Mouse (Mus musculus): ENCODE measurements around the gene Gm4303. TPM values are rescaled to one million over a fixed set of nuclear protein-coding genes. Genes with fewer than 3 reads are reported as not detected.
"Not testable (repeated sequence)": the region's sequence is repeated elsewhere in the genome, so short reads cannot be mapped to it uniquely, and the experiment has no call there.

Gm4303 gene
- polyA plus RNA-seq (2015; fragmentation: Nextera tagmentation; extraction: Ambion mirVana): not detected in 2 replicates

- H3K4me2 ChIP-seq; H3K36me3 ChIP-seq; H3K27me3 ChIP-seq; H3K4me3 ChIP-seq; H3K4me1 ChIP-seq; H3K27ac ChIP-seq; H3K9me3 ChIP-seq; H3K9ac ChIP-seq; ATAC-seq (ENCODE audit: insufficient number of reproducible peaks, low FRiP score, low TSS enrichment, low read depth): not testable (repeated sequence)
- WGBS: no CpG with 5 or more reads among the region's 3 CpGs
These were observed at the start of gene Gm4303 for GRCm38 (mm10) chr10:100345672-100346071. Gene Gm4303 (plus strand): TSS chr10:100345972.

GRCm38 (mm10) chr10:100296105-100296504 lies 49.7 kb upstream of the Gm4303 start:
- Histone ChIP-seq H3K4me2 (no peak overlapping the region), H3K36me3 (no peaks in the 10 kb centered on the region), H3K9ac (no peak overlapping the region), H3K27ac (no peak overlapping the region), H3K4me3 (no peak overlapping the region), H3K9me3 (no peaks in the 10 kb centered on the region), H3K4me1 (no peaks in the 10 kb centered on the region), H3K27me3 (no peaks in the 10 kb centered on the region)
- ATAC-seq (ENCODE audit: insufficient number of reproducible peaks, low FRiP score, low TSS enrichment, low read depth): no peak
- WGBS: 74% methylated on average over 2 of the region's 2 CpGs

GRCm38 (mm10) chr10:100300106-100300505 lies 45.7 kb upstream of the Gm4303 start:
- not testable (repeated sequence) for H3K9ac ChIP-seq; H3K27ac ChIP-seq; H3K4me2 ChIP-seq; H3K9me3 ChIP-seq; ATAC-seq (ENCODE audit: insufficient number of reproducible peaks, low FRiP score, low TSS enrichment, low read depth); H3K4me1 ChIP-seq; H3K36me3 ChIP-seq; H3K4me3 ChIP-seq; H3K27me3 ChIP-seq

- WGBS: no CpG with 5 or more reads among the region's 2 CpGs
These were observed 10.4 kb upstream of the Gm4303 start, which contains the start of gene Gm4301 for GRCm38 (mm10) chr10:100335376-100335775. Gene Gm4301 (plus strand): TSS chr10:100335676.

DNA sequence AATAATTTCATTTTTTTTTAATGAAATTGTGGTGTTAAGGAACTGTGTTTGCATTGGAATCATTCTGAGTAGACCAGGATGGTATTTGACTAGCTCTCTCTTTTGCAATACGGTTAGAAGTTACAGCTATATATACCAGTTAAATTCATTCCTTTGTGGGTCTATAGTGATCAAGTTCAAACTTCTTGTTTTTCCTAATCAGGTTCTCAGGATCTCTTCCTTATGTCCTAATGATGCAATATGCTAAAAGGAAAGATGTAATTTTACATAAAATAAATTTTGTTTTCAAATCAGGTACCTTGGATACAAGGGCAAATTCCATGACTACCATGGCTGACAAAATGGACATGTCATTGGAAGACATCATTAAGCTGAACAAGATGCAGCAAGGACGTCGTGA lies 5.2 kb upstream of the Gm4303 start, which contains the start of gene Gm4302:
Gm4302 (plus strand) TSS at position 301 of the 400 bp plus-strand sequence.
- H3K4me2 ChIP-seq; H3K36me3 ChIP-seq; H3K27me3 ChIP-seq; H3K4me1 ChIP-seq; H3K27ac ChIP-seq; H3K9me3 ChIP-seq; H3K9ac ChIP-seq; H3K4me3 ChIP-seq; ATAC-seq (ENCODE audit: insufficient number of reproducible peaks, low FRiP score, low TSS enrichment, low read depth): not testable (repeated sequence)
- no CpG with 5 or more reads among the region's 3 CpGs for WGBS

More at GRCm38 (mm10) chr10:100335376-100335775, 10.4 kb upstream of the Gm4303 start, which contains the start of gene Gm4301:
- ATAC-seq (ENCODE audit: insufficient number of reproducible peaks, low FRiP score, low TSS enrichment, low read depth); H3K9ac ChIP-seq; H3K9me3 ChIP-seq; H3K27ac ChIP-seq; H3K4me2 ChIP-seq; H3K36me3 ChIP-seq; H3K4me3 ChIP-seq; H3K4me1 ChIP-seq; H3K27me3 ChIP-seq: not testable (repeated sequence)

GRCm38 (mm10) chr10:100350793-100351192 lies 5.0 kb downstream of the Gm4303 start, which contains the start of gene Gm4305:
Gene Gm4305 (plus strand): TSS chr10:100351093.
- not testable (repeated sequence) for ATAC-seq (ENCODE audit: insufficient number of reproducible peaks, low FRiP score, low TSS enrichment, low read depth); H3K4me2 ChIP-seq; H3K4me1 ChIP-seq; H3K4me3 ChIP-seq; H3K9ac ChIP-seq; H3K9me3 ChIP-seq; H3K36me3 ChIP-seq; H3K27ac ChIP-seq; H3K27me3 ChIP-seq
- no CpG with 5 or more reads among the region's 3 CpGs for WGBS

- 75% methylated on average over 2 of the region's 2 CpGs for WGBS
These were observed 11.1 kb downstream of the Gm4303 start for GRCm38 (mm10) chr10:100356841-100357240.

DNA sequence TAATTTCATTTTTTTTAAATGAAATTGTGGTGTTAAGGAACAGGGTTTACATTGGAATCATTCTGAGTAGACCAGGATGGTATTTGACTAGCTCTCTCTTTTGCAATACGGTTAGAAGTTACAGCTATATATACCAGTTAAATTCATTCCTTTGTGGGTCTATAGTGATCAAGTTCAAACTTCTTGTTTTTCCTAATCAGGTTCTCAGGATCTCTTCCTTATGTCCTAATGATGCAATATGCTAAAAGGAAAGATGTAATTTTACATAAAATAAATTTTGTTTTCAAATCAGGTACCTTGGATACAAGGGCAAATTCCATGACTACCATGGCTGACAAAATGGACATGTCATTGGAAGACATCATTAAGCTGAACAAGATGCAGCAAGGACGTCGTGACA lies 15.3 kb downstream of the Gm4303 start, which contains the start of gene Gm4307:
Gm4307 (plus strand) TSS at position 301 of the 400 bp plus-strand sequence.
- not testable (repeated sequence) for H3K27ac ChIP-seq; ATAC-seq (ENCODE audit: insufficient number of reproducible peaks, low FRiP score, low TSS enrichment, low read depth); H3K4me2 ChIP-seq; H3K4me1 ChIP-seq; H3K4me3 ChIP-seq; H3K27me3 ChIP-seq; H3K9me3 ChIP-seq; H3K9ac ChIP-seq; H3K36me3 ChIP-seq
- WGBS: no CpG with 5 or more reads among the region's 3 CpGs

More at GRCm38 (mm10) chr10:100356841-100357240, 11.1 kb downstream of the Gm4303 start:
- H3K27ac ChIP-seq; H3K4me3 ChIP-seq; H3K9me3 ChIP-seq; H3K4me1 ChIP-seq; H3K27me3 ChIP-seq; H3K4me2 ChIP-seq; ATAC-seq (ENCODE audit: insufficient number of reproducible peaks, low FRiP score, low TSS enrichment, low read depth); H3K36me3 ChIP-seq; H3K9ac ChIP-seq: not testable (repeated sequence)

DNA sequence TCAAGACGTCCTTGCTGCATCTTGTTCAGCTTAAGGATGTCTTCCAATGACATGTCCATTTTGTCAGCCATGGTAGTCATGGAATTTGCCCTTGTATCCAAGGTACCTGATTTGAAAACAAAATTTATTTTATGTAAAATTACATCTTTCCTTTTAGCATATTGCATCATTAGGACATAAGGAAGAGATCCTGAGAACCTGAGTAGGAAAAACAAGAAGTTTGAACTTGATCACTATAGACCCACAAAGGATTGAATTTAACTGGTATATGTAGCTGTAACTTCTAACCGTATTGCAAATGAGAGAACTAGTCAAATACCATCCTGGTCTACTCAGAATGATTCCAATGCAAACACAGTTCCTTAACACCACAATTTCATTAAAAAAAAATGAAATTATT lies 36.7 kb downstream of the Gm4303 start, which contains the start of gene Gm4312:
Gm4312 (minus strand) TSS at position 101 of the 400 bp plus-strand sequence.
- not testable (repeated sequence) for H3K27ac ChIP-seq; H3K4me1 ChIP-seq; H3K9me3 ChIP-seq; H3K4me3 ChIP-seq; H3K27me3 ChIP-seq; ATAC-seq (ENCODE audit: insufficient number of reproducible peaks, low FRiP score, low TSS enrichment, low read depth); H3K9ac ChIP-seq; H3K4me2 ChIP-seq; H3K36me3 ChIP-seq
- WGBS: no CpG with 5 or more reads among the region's 2 CpGs

Other genes with a start within 250 kb of the Gm4303 start
- not detected in 2 replicates for gene Gm4301, start 10.3 kb upstream of the Gm4303 start, polyA plus RNA-seq (2015; fragmentation: Nextera tagmentation; extraction: Ambion mirVana)
- not detected in 2 replicates for gene Gm4302, start 5.1 kb upstream of the Gm4303 start, polyA plus RNA-seq (2015; fragmentation: Nextera tagmentation; extraction: Ambion mirVana)
- gene Gm4305, start 5.1 kb downstream of the Gm4303 start, polyA plus RNA-seq (2015; fragmentation: Nextera tagmentation; extraction: Ambion mirVana): not detected in 2 replicates
- gene Gm4307, start 15.4 kb downstream of the Gm4303 start, polyA plus RNA-seq (2015; fragmentation: Nextera tagmentation; extraction: Ambion mirVana): not detected in 2 replicates
- not detected in 2 replicates for gene Gm4312, start 36.6 kb downstream of the Gm4303 start, polyA plus RNA-seq (2015; fragmentation: Nextera tagmentation; extraction: Ambion mirVana)
- gene Tmtc3, start 141.4 kb downstream of the Gm4303 start, polyA plus RNA-seq (2015; fragmentation: Nextera tagmentation; extraction: Ambion mirVana): 20.4 and 20.8 TPM in 2 replicates
- gene Cep290, start 141.6 kb downstream of the Gm4303 start, polyA plus RNA-seq (2015; fragmentation: Nextera tagmentation; extraction: Ambion mirVana): 3.9 and 4.9 TPM in 2 replicates
- 10.2 and 10.8 TPM in 2 replicates for gene 4930430F08Rik, start 244.5 kb downstream of the Gm4303 start, polyA plus RNA-seq (2015; fragmentation: Nextera tagmentation; extraction: Ambion mirVana)
- gene 1700017N19Rik, start 244.5 kb downstream of the Gm4303 start, polyA plus RNA-seq (2015; fragmentation: Nextera tagmentation; extraction: Ambion mirVana): not detected in 2 replicates